Mouse (Mus musculus) brain, embryonic 14.5 days (tissue): ENCODE measurements around the gene Zfp536.

Experiments
- CTCF ChIP-seq: fragments of 200-500 bp; IDR thresholded peaks from 2 replicates; pipeline ENCODE4 v1.5.1; 2012; ENCODE audit warnings: inconsistent platforms, mild to moderate bottlenecking, moderate library complexity, borderline replicate concordance; ENCODE audit not compliant: insufficient read depth, insufficient read length; ENCODE audit errors: extremely low read depth
- POLR2A ChIP-seq: fragments of 200-500 bp; IDR thresholded peaks from 2 replicates; pipeline ENCODE4 v1.6.1; 2012; ENCODE audit warnings: mild to moderate bottlenecking, inconsistent platforms, borderline replicate concordance; ENCODE audit not compliant: poor library complexity, insufficient read depth, insufficient read length, severe bottlenecking; ENCODE audit errors: extremely low read depth

- TF ChIP-seq POLR2A (no peak), CTCF (no peak)
Observed at GRCm38 (mm10) chr7:37813676-37814075, 40.2 kb upstream of the Zfp536 start.
